Mouse (Mus musculus) bone marrow macrophage, adult 2 months (primary cell): ENCODE results near the gene Ptgir. TPM values are rescaled to one million over a fixed set of nuclear protein-coding genes. Genes with fewer than 3 reads are reported as not detected.
"Not testable (repeated sequence)": the region's sequence is repeated elsewhere in the genome, so short reads cannot be mapped to it uniquely, and the experiment has no call there.

Experiments
- H3K27ac ChIP-seq: 2 replicates; pipeline ENCODE4 v1.5.1; 2012; ENCODE audit warnings: low read depth, low read length; ENCODE audit not compliant: insufficient read depth
- H3K4me1 ChIP-seq: 2 replicates; pipeline ENCODE4 v1.6.1; 2012; ENCODE audit warnings: low read length; ENCODE audit not compliant: control insufficient read depth, insufficient read depth
- H3K4me3 ChIP-seq: 2 replicates; pipeline ENCODE4 v1.5.1; 2012; ENCODE audit warnings: mild to moderate bottlenecking, low read length, moderate library complexity; ENCODE audit not compliant: insufficient read depth
- CTCF ChIP-seq: IDR thresholded peaks from 2 replicates; pipeline ENCODE4 v1.5.1; 2012; ENCODE audit warnings: low read depth, mild to moderate bottlenecking, low read length, moderate library complexity
- POLR2A ChIP-seq: IDR thresholded peaks from 2 replicates; pipeline ENCODE4 v1.6.1; 2012; ENCODE audit warnings: mild to moderate bottlenecking, low read depth, low read length, borderline replicate concordance
- polyA plus RNA-seq: library from polyadenylated mRNA; stranded (reverse); fragments of >200 nt; gene quantifications from 2 replicates; pipeline ENCODE4 v1.2.4, GENCODE M21; 2012; ENCODE audit not compliant: missing spikeins, insufficient read depth, insufficient read length

The Ptgir gene
- polyA plus RNA-seq, 1 experiment, result 5.6 TPM

DNA sequence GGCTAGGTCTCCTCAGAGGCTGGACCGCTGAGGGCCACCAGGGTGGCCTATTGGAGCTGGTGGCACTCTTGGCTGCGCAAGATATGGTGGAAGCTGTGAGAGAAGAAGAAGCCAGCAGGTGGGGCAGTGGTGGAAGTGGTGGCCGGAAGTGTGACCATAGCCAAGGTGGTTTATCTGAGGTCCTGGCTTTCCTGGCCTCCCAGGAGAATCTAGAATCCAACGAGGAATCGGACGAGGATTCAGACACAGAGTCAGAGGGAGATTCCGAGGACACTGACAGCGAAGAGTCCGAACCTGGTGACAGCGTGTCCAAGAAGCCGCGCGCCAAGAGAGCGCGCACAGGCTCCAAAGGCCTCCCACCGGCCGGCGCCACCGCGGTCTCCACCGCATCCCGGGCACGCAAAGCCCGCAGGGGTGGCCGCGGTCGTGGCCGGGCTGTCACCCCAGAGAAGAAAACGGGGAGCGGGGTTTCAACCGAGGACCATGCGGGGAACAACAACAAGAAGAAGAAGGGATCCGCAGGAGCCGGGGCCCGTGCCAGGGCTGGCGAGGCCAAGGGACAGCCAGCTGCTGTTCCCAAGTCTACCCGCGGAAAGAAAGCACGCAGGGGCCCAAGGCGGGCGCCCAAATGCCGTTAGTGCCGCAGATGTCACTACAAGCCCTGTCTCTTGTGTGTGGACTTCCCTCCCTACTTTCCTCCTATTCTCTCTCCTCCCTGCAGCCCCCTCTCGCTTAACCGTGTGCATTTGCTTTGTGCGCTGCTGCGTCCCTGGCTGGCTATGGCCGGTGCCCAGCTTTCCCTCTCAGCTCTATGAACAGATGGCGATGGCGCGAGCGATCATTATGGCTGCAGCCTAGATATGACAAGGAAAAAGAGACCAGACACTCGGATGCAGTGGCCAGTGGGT is 40.4 kb downstream of the Ptgir start:
- H3K4me1 ChIP-seq, result no peaks in the 10 kb centered on the region
- no peak overlapping the region for H3K27ac ChIP-seq
- no peak overlapping the region for H3K4me3 ChIP-seq
- no peak for TF ChIP-seq CTCF
- TF ChIP-seq POLR2A, result no peak

DNA sequence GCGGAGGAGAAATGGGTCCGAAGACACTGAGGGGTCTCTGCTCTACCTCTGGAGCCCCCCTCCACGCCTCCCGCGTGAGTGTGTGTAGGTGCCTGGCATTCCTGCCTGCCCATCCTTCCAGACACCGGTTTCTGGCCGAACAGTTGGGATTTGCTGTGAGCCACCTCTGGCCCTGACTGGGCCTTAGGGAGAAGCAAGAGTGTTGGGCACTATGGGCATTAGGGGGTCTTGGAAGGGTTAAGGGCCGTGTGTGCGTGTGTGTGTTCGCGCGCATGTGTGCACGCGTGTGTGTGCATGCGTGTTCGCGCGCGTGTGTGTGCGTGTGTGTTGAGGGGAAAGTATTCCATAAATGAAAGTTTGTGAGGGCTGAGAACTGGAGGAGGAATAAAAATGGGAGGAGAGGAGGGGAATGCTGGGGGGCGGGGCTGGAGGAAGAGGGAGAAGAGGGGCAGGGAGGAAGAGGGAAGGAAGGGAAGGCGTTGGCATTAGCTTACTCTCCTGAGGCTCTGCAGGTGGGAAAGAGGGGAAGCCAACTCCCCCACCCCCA is 41.1 kb downstream of the Ptgir start:
- H3K4me1 ChIP-seq, result no peaks in the 10 kb centered on the region
- TF ChIP-seq POLR2A, result no peak
- no peak for TF ChIP-seq CTCF
- no peak overlapping the region for H3K4me3 ChIP-seq

DNA sequence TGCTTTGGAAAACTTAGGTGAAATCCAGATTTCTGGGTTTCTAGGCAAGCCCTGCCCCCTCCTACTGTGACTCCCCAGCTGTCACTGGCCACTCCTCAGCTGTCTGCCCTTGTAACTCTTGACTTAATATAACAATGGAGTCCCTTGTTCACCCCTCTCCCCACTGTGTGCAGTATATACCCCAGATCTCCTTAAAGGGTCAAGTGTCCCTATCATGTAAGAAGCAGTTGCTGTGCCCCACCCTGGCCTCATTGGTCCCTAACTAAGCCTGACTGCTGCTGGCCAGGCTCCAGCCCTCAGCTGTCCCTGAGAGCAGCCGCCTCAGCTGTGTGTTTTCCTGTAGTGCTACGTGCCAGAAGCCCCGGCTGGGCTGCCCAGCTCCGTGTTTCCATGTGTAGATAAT is 41.7 kb downstream of the Ptgir start:
- TF ChIP-seq POLR2A (no peak), CTCF (no peak)
- Histone ChIP-seq H3K27ac (no peak overlapping the region), H3K4me1 (no peaks in the 10 kb centered on the region), H3K4me3 (no peak overlapping the region)

More for the DNA sequence above, 41.1 kb downstream of the Ptgir start:
- H3K27ac ChIP-seq, result no peak overlapping the region

DNA sequence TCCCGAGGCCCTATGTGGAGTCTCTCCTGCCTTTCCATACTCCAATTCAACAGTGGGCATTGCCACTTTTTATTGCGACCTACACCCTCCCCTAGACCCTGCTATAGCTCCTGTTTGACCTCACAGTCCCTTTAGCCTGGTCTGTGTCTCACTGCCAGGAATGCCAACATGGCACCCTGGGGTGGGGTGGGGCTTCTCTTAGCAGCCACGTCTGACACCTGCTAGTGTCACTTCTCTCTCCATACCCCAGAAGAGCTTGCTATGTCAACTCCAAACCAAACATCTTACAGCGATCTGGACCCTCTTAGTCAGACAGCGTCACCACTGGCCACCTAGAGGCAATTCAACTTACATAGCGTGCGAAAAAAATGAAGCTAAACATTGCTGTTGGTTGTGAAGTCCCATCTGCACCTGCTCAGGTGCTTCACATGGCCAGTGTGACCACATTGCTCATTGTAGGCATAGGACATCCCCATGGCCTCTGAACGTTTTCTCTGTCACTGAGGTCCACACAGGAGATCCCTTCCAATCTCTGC is 42.7 kb downstream of the Ptgir start:
- H3K27ac ChIP-seq, result no peak overlapping the region
- TF ChIP-seq POLR2A, result no peak
- TF ChIP-seq CTCF, result no peak
- H3K4me1 ChIP-seq, result no peaks in the 10 kb centered on the region
- H3K4me3 ChIP-seq, result no peak overlapping the region

DNA sequence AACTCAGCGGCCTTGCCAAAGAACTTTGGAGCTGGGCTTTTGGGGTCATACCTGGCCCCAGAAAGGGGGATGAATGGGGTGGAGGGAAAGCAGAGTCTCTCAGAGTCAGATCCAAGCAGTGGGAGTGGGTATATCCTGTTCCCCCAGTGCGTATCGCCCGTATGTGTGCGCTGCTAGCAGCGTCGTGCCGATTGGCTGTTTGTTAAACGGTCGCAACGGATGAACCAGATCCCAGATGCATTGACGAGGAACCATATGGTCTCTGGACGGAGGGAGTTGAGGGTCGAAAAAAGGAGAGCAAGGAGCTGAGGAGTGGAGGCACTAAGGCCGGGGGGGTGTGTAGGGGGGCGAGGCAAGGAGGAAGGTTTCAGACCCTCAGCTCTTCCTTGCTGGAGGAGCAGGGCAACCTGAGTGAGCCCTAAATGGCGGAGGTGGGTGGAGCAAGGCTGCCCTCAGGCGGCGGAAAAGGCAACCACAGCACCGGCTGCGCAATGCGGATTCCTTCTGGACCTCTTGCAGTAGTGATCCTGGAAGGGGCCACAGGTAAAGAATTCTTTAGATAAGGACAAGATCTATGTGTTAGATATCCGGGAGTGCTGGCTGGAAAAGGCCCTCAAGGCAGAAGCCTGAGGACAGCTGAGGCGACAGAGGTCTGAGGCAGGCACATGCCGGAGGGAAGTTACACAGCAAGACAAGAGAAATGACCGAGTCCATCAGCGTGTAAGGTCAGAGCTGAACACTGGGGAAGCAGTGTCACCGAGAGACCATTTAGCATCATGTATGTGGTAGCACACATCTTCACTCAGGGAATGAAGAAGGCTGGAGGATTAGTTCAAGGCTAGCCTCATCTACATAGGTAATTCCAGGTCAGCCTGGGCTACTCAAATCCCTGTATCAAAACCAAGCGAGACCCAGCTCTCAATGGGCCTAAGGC is 43.9 kb downstream of the Ptgir start:
- TF ChIP-seq POLR2A (no peak), CTCF (peak; percentile 93)
- Histone ChIP-seq H3K4me1 (no peaks in the 10 kb centered on the region), H3K27ac (no peak overlapping the region)

DNA sequence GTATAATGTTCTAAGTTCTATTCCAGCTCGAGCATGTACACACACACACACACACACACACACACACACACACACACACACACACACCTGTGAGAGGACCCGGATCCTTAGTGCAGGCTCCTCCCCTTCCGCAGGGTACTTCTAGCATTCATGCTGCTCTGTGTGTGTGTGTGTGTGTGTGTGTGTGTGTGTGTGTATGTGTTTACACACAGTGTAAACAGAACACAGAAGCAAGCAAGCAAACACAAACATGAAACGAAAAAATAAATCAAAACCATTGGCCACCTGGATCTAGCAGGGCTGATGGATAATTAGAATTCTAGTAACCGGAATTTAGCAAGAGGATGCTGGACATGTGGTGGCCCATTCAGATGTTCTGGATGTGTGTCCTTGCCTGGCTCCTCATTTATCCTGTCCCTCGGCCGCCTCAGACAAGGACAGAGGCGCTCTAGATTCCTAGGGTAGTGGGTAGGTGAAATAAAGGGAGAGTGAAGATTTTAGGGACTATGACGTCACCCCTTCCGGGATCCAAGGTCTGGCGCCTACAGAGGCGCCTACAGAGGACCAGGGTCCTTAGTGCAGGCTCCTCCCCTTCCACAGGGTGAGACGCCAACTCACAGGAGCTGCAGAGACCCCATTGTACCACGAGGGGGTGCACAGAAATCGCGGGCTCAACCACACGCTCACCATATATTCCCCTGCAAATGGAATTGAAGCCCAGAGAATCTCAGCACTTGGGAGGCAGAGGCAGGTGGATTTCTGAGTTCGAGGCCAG is 44.8 kb downstream of the Ptgir start:
- TF ChIP-seq CTCF (peak; percentile 32; the same call in 1 of the 2 replicates), POLR2A (no peak)
- Histone ChIP-seq H3K27ac (no peak overlapping the region), H3K4me1 (no peaks in the 10 kb centered on the region), H3K4me3 (no peak overlapping the region)

More for the DNA sequence above, 43.9 kb downstream of the Ptgir start:
- H3K4me3 ChIP-seq, result peak overlapping the region; percentile 17; the same call in 1 of the 2 replicates

DNA sequence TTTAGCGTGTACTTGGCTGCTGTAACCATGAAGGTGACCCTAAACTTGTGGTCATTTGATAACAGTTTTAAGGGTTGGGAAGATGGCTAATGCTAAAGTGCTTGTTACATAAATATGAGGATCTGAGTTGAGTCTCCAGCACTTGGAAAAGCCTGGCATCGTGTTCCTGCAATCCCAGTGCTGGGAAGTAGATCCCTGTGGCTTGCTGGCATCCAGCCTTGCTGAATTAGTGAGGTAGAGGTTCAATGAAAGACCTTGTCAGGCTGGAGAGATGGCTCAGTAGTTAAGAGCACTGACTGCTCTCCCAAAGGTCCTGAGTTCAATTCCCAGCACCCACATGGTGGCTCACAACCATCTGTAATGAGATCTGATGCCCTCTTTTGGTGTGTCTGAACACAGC is 47.5 kb downstream of the Ptgir start:
- H3K27ac ChIP-seq, H3K4me1 ChIP-seq, H3K4me3 ChIP-seq: not testable (repeated sequence)

DNA sequence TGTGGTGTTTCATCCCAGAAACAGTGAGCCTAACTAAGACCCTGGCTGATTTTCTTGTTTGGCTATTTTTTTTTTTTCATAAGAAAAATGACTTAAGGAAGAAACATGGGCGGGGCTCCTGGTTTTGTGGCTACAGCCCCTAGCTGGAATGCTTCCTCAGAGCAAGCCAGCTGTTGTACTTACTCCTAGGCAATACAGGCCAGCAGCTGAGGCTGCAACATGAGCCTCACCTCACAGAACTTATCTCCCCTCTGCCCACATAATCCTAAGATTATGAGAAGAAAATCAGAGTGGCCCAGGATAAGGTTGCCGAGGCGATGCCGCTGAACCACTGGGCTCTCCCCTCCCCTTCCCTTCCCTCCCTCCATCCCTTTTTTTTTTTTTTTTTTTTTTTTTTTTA is 49.4 kb downstream of the Ptgir start:
- no peak overlapping the region for H3K27ac ChIP-seq
- TF ChIP-seq POLR2A, result no peak
- no peak for TF ChIP-seq CTCF
- H3K4me3 ChIP-seq, result no peak overlapping the region
- H3K4me1 ChIP-seq, result no peaks in the 10 kb centered on the region
